Mouse (Mus musculus) heart, postnatal 0 days (tissue): ENCODE data around the gene Bcl7c. TPM values are rescaled to one million over a fixed set of nuclear protein-coding genes. Genes with fewer than 3 reads are reported as not detected.

Experiments
- ATAC-seq: fragments of 200-750 bp; cut with Nextera tagmentation; 2 replicates; pipeline ENCODE4 v1.8.0; 2017; ENCODE audit warnings: low read depth, moderate number of reproducible peaks, moderate library complexity; ENCODE audit not compliant: insufficient read depth
- DNase-seq: peaks from one replicate; pipeline ENCODE4 v3.0.0-alpha.2; 2016; ENCODE audit warnings: low spot score
- H3K27ac ChIP-seq: fragments of 300-500 bp; sonication (generic); 2 replicates; pipeline ENCODE4 v1.5.1; 2014; ENCODE audit warnings: low read depth, mild to moderate bottlenecking
- H3K27me3 ChIP-seq: fragments of 300-500 bp; sonication (generic); 2 replicates; pipeline ENCODE4 v1.6.1; 2014; ENCODE audit warnings: low read length, mixed read lengths; ENCODE audit not compliant: control insufficient read depth, insufficient read depth
- H3K36me3 ChIP-seq: fragments of 300-500 bp; sonication (generic); replicated peaks from 2 replicates; pipeline ENCODE4 v1.6.1; 2014; ENCODE audit warnings: low read length, mixed read lengths; ENCODE audit not compliant: control insufficient read depth, insufficient read depth
- H3K4me1 ChIP-seq: fragments of 300-500 bp; sonication (generic); 2 replicates; pipeline ENCODE4 v1.6.1; 2014; ENCODE audit warnings: antibody characterized with exemption; ENCODE audit not compliant: control insufficient read depth, insufficient read depth
- H3K4me2 ChIP-seq: fragments of 300-500 bp; sonication (generic); 2 replicates; pipeline ENCODE4 v1.6.1; 2014; ENCODE audit warnings: low read depth, mild to moderate bottlenecking, low read length, moderate library complexity
- H3K4me3 ChIP-seq: fragments of 300-500 bp; sonication (generic); 2 replicates; pipeline ENCODE4 v1.5.1; 2014; ENCODE audit warnings: low read depth, low read length
- H3K9ac ChIP-seq: fragments of 300-500 bp; sonication (generic); replicated peaks from 2 replicates; pipeline ENCODE4 v1.6.1; 2014; ENCODE audit warnings: low read depth, low read length, mixed read lengths
- H3K9me3 ChIP-seq: fragments of 300-500 bp; sonication (generic); replicated peaks from 2 replicates; pipeline ENCODE4 v1.6.1; 2016; ENCODE audit warnings: low read length; ENCODE audit not compliant: control insufficient read depth
- CTCF ChIP-seq: IDR thresholded peaks from 2 replicates; pipeline ENCODE4 v1.5.1; 2016; ENCODE audit warnings: antibody characterized with exemption, control low read depth, low read depth
- EP300 ChIP-seq: IDR thresholded peaks from 2 replicates; pipeline ENCODE4 v1.6.1; 2016; ENCODE audit warnings: antibody characterized with exemption, low read depth
- WGBS: fragments of 180-500 bp; shearing (Covaris S2); extraction: QIAGEN DNeasy Blood & Tissue Kit; methylation state at CpG from one replicate; pipeline ENCODE4 v1.1.7; 2014; 5-methylcytosine and 5-hydroxymethylcytosine counted together
- polyA plus RNA-seq: library from polyadenylated mRNA; unstranded; fragments of >200 nt; fragmentation: Nextera tagmentation; extraction: Ambion mirVana; gene quantifications from 2 replicates; pipeline ENCODE4 v1.2.1, GENCODE M21; 2015
- total RNA-seq: library from RNA; depleted of rRNA; stranded (reverse); fragments of >200 nt; gene quantifications from 2 replicates; pipeline ENCODE4 v1.2.3, GENCODE M21; 2014; ENCODE audit warnings: low replicate concordance

Bcl7c gene
- total and polyA plus RNA-seq, 2 experiments from 2014 or later, result 25.6 to 32.4 TPM

- no peak for TF ChIP-seq EP300
- TF ChIP-seq CTCF, result no peak
- ATAC-seq, result 0 out of 2 replicates have a peak, but pooled peaks have one; percentile 15
- Histone ChIP-seq H3K9me3 (no peaks in the 10 kb centered on the region), H3K27me3 (no peaks in the 10 kb centered on the region), H3K9ac (no peak overlapping the region), H3K4me3 (no peak overlapping the region), H3K27ac (peak overlapping the region; percentile 49; the same call in 1 of the 2 replicates), H3K4me1 (peaks cover 7% of the 10 kb centered on the region; the same call in 1 of the 2 replicates), H3K4me2 (no peak overlapping the region), H3K36me3 (no peaks in the 10 kb centered on the region)
- peak; percentile 51 for DNase-seq
- WGBS, result 52% methylated on average over 9 of the region's 9 CpGs
Observed at GRCm38 (mm10) chr7:127689626-127690280, 19.0 kb downstream of the Bcl7c start.

GRCm38 (mm10) chr7:127688935-127689334 is 19.8 kb downstream of the Bcl7c start:
- H3K27me3 ChIP-seq, result no peaks in the 10 kb centered on the region
- ATAC-seq (no peak), DNase-seq (peak; percentile 35)
- peaks cover 7% of the 10 kb centered on the region; the same call in 1 of the 2 replicates for H3K4me1 ChIP-seq
- 73% methylated on average over 7 of the region's 7 CpGs for WGBS
- no peak overlapping the region for H3K27ac ChIP-seq
- H3K9ac ChIP-seq, result no peak overlapping the region
- H3K4me2 ChIP-seq, result no peak overlapping the region
- H3K4me3 ChIP-seq, result no peak overlapping the region
- TF ChIP-seq CTCF (no peak), EP300 (no peak)
- no peaks in the 10 kb centered on the region for H3K36me3 ChIP-seq
- H3K9me3 ChIP-seq, result no peaks in the 10 kb centered on the region

GRCm38 (mm10) chr7:127686740-127687449 is 21.8 kb downstream of the Bcl7c start:
- Histone ChIP-seq H3K36me3 (no peaks in the 10 kb centered on the region), H3K27ac (no peak overlapping the region), H3K4me1 (peaks cover 13% of the 10 kb centered on the region), H3K9me3 (no peaks in the 10 kb centered on the region), H3K4me2 (no peak overlapping the region), H3K4me3 (no peak overlapping the region), H3K9ac (no peak overlapping the region), H3K27me3 (no peaks in the 10 kb centered on the region)
- ATAC-seq, result no peak
- WGBS, result 55% methylated on average over 11 of the region's 11 CpGs
- no peak for TF ChIP-seq EP300
- no peak for TF ChIP-seq CTCF
- DNase-seq, result no peak

GRCm38 (mm10) chr7:127685304-127686018 is 23.3 kb downstream of the Bcl7c start:
- ATAC-seq (0 out of 2 replicates have a peak, but pooled peaks have one; percentile 17), DNase-seq (no peak)
- WGBS, result 63% methylated on average over 14 of the region's 14 CpGs

GRCm38 (mm10) chr7:127681888-127682553 is 26.7 kb downstream of the Bcl7c start:
- DNase-seq, result no peak
- WGBS, result 35% methylated on average over 8 of the region's 8 CpGs
- Histone ChIP-seq H3K4me1 (peaks cover 14% of the 10 kb centered on the region), H3K4me2 (no peak overlapping the region), H3K9me3 (no peaks in the 10 kb centered on the region), H3K4me3 (no peak overlapping the region), H3K9ac (no peak overlapping the region), H3K36me3 (0 out of 2 replicates have a peak, but pooled peaks cover 1% of the 10 kb centered on the region), H3K27me3 (no peaks in the 10 kb centered on the region), H3K27ac (no peak overlapping the region)
- TF ChIP-seq EP300, result no peak
- TF ChIP-seq CTCF, result no peak
- no peak for ATAC-seq

More at GRCm38 (mm10) chr7:127685304-127686018, 23.3 kb downstream of the Bcl7c start:
- no peak overlapping the region for H3K27ac ChIP-seq
- no peak overlapping the region for H3K4me3 ChIP-seq
- 0 out of 2 replicates have a peak overlapping the region, but pooled peaks have one; percentile 6 for H3K9ac ChIP-seq
- no peaks in the 10 kb centered on the region for H3K9me3 ChIP-seq
- no peak for TF ChIP-seq CTCF
- H3K36me3 ChIP-seq, result no peaks in the 10 kb centered on the region
- H3K27me3 ChIP-seq, result no peaks in the 10 kb centered on the region
- H3K4me2 ChIP-seq, result no peak overlapping the region
- H3K4me1 ChIP-seq, result peaks cover 17% of the 10 kb centered on the region
